Mouse (Mus musculus): ENCODE measurements around the gene Fbxo27.
"Not testable (repeated sequence)": the region's sequence is repeated elsewhere in the genome, so short reads cannot be mapped to it uniquely, and the experiment has no call there.

Gene Fbxo27

DNA sequence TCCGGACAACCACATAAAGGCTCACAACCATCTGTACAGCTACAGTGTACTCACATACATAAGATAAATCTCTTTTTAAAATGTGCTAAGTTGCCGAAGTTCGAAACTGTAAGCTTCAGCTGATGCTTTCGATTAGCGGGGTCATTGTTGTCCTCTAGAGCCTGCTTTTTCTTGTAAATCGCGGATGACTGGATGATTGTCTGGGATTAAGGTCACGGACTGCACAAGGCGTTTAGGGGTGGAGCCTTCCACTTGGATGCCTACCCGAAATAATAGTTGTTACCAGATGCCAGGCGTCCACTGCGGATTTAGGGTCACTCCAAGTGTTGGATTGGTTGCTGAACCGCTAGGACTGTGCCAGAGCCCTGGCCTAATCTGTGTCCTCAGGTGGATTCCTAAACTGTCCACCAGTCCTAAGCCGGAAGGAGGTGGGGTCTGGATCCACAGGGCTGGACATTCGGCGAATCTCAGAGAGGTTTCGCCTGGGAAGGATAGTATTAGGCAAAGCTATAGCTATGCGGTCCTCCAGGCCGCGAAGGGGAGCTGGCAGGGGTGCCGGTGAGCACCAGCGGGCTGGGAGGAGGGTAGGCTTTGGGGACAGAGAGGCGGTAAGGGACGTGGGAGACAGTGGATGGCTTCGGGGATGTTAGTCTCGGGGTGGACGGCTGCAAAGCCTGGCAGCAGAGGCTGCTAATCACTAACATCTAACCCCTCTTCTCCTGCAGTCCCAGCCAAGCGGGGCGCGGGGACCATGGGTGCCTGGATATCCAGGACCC lies at the start of gene Fbxo27:
TSS of gene Fbxo27 (plus strand) at position 305 of the 776 bp plus-strand sequence.
- DNase-seq (ENCODE audit: low read depth, low spot score), result peak; percentile 68

DNA sequence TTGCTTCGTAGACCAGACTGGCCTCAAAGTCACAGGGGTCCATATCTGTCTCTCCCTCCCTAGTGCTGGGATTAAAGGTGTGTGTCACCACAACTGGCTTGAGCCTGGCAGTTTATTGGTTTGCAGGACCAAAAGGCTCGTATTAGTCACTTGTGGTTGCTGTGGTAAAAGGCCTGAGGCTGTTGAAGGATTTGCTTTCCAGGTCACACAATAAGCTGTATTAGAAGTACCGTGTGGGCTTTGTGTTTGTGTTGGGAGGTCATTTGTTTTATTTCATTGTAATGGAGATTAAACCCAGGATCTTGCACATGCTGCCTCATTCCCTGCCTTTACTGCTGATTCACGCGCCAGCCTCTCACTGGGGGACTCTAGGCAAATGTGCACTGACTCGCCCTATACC lies 47.3 kb upstream of the Fbxo27 start:
- DNase-seq (ENCODE audit: low read depth, low spot score), result no peak

DNA sequence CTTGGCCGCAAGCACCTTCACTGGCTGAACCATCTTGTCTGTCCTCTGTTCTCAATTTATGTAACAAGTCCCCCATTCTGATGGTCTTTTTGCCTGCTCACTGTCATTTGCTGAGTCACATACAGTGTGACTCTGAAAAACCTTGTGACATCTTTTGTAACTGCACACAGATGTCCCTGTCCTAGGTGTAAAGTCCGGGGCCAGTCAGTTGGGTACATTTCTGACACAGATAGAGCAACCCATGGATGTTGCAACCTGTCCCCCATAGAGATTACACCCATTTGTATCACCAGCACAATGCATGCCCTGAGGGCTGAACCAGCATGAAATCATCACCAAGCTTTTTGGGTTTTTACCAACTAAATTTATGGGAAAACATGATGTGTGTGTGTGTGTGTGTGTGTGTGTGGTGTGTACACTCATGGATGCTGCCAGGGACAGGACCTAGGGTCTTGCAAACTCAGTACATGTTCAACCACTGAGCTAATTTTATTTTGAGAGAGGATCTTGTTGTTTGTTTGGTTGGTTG lies 46.6 kb upstream of the Fbxo27 start:
- no peak for DNase-seq (ENCODE audit: low read depth, low spot score)

DNA sequence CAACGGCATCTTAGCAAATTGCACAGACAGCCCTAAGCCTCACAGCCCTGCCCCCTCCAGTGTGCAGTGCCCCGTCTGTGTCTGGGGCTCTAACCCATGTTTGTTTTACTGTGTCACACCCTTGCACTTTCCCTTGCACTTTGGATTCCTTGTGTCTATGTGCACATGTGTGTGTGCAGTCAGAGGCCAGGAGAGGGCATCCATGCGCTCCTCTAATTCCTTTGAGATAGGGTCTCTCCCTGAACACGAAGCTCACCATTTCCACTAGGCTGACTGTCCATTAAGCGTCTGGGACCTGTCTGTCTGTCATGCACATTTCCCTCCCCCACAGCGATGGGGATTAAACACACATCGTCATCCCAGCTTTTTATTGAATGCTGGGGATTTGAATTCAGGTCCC lies 45.6 kb upstream of the Fbxo27 start:
- no peak for DNase-seq (ENCODE audit: low read depth, low spot score)

DNA sequence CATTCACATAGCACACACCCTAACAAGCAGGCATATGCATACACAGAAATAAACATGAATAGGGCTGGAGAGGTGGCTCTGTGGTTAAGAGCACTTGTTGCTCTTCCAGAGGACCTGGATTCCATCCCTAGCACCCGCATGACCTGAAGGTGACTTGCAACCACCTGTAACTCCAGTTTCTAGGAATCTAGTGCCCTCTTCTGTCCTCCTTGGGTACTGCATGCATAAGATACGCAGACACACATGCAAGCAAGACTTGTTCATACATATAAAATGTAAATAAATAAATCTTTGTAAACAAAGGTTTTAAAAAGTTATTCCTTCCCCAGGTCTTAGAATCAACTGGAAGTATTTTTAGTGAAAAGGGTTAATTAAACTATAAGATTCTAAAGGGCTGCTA lies 41.5 kb upstream of the Fbxo27 start:
- no peak for DNase-seq (ENCODE audit: low read depth, low spot score)

DNA sequence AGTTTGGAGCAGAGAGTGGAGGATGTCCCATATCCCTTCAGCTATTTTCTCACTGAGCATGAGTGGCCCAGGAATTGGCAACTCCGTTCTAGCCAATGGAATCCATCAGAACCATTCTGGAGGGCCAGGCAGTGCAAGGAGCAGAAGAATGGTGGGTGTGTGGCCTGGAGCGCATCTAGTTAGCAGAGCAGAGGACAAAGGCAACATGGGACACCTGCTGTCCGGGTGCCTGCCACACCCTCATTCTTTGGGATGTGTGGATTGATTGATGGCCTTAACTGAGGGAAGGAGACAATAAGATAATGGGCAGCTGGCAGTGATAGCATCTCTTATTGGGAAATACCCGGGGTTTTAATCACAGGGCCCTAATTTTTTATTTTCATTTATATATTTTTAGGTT lies 36.2 kb upstream of the Fbxo27 start:
- no peak for DNase-seq (ENCODE audit: low read depth, low spot score)

DNA sequence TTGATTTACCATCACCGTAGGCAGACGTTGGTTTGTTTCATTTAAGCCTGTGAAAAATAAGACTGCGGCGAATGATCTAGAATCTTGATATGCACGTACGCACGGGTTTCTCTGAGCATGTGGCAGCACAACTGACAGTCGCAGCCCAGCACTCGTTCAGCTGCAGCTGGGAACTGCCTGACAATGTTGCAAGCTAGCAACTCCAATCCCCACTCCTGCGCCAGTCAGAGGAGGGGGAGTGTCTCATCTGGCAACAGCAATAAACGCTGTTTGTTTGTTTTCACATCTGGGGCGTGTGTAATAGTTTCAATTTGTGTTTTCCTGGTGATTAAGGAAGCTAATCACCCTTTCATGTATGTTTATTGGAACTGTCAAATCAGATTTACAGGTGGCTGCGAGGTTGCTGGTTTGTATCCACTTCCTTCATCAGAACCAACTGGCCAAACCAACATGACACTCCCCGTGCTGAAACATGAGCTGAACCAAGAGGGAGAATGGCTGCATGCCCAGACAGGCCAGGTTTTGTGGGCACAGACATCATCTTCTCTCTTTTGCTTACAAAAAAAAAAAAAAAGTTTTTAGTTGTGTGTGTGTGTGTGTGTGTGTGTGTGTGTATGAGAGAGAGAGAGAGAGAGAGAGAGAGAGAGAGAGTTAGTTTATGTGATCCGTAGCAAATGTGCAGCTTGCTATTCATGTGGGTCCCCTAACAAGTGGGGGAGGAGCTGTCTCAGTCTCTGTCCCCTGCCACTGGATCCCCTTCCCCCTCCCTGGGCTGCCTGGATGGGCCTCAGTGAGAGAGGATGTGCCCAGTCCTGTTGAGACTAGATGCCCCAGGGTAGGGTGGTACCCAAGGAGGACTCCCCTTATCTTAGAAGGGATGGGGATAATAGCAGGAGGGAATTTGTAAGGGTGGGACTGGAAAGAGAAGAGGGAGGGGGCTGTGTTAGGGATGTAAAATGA lies 26.7 kb upstream of the Fbxo27 start:
- DNase-seq (ENCODE audit: low read depth, low spot score), result no peak

DNA sequence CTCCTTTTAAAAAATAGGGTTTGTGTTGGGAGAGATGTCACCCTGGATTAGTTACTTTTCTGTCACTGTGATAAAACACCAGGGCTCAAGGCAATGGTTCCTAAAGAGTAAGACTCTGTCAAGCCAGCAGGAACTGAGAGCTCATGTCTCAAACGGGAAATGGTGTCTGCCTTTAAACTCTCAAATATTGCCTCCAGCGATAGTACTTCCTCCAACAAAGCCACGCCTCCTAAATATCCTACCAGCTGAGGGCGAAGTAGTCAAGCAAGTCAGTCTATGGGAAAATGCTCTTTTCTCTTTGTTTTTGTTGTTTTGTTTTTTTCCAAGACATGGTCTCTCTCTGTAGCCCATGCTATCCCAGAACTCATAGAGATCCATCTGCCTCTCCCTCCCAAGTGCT lies 21.5 kb upstream of the Fbxo27 start:
- no peak for DNase-seq (ENCODE audit: low read depth, low spot score)

DNA sequence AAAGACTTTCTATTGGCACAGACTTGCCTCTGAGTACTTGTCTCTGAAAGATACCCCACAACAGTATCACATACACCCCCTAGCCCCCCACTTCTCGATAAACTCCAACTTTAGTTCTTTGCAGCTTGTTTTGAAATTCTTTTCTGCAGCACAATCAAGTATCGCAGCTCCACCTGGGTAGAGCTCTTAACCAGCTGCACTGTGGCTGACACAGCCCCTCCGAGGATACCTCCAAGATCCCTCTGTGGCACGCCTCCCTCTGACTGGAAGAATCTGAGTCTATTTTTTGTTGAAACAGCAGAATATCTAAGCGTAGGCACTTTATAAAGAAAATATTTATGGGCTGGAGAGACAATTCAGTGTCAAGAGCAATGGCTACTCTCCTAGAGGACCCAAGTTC lies 20.4 kb upstream of the Fbxo27 start:
- no peak for DNase-seq (ENCODE audit: low read depth, low spot score)

DNA sequence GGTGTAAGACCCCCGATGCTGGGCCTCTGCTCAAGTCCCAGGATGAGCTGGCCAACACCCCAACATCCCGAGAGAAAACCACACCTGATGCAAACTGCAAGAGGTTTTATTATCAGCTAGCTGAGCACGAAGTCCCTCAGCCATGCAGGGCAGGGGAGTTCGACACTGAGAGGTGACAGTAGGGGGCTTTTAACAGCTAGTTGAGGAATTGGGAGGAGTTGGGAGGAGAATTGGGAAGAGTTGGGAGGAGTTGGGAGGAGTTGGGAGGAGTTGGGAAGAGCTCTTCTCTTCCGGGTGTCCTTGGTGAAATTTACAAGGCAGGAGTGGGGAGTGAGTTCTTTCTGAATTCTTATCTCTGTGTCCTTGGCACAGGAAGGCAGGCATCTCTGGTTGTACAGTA lies 19.9 kb upstream of the Fbxo27 start:
- not testable (repeated sequence) for DNase-seq (ENCODE audit: low read depth, low spot score)

DNA sequence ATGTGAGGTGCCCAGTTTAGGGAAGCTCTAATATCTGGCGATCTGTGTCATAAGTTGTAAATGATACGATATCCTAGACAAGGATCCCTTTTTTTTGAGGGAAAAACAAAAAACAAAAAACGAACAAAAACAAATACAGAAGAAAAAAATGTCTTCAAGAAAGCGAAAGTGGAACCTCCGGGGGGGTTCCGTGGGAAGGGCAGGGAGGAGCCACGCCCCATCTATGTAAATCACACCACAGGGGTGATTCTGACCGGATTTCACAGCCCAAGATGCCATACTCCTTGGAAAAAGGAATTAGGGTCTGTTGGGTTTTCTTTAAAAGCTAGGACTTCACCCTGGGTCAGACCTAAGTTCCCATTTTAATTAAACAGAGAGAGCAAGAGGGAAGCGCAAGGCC lies 17.7 kb upstream of the Fbxo27 start:
- DNase-seq (ENCODE audit: low read depth, low spot score), result no peak

DNA sequence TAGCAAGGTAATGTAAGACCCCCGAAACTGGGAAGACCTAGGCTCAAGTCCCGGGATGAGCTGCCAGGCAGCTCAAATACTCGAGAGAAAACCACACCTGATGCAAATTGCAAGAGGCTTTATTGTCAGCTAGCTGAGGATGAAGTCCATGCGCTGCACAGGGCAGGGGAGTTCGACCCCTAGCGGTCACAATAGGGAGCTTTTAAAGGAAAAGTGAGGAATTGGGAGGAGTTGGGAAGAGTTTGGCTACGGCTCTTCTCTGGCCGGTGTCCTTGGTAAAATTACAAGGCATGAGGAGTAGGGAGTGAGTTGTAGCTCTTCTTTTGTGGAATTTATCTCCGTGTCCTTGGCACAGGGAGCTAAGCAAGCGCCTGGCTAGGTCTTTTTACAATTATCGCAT lies 16.9 kb upstream of the Fbxo27 start:
- no peak for DNase-seq (ENCODE audit: low read depth, low spot score)

DNA sequence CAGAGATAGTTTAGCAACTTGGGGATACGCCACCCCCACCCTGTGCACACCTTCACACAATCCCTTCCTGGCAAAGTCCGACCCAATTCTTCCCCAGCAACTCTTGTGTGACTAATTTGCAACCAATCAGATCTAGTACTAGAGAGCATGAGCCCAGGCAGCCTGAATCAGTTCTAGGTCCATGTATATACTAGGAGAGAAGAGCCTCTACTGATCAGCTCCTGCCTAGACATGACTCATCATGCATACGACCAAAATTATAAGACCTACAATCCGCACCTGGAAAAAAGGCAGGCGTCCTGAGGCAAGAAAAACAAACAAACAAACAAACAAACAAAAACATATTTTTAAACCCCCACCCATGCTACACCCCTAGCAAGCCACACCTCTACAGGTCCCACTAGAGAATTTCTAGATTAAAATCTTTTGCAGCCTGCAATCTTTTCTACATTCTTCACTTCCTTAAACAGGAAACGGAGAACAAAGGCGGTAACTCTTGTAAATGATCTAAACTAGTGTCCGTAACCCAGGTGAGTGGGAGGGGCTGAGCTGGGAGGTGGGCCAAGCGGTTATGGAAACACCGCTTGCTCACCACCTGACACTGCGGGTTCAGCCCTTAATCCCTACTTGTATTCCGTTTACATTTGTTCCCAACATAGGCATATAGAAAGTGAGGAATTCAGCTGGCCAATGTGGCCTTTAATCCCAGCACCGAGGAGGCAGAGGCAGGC lies 15.7 kb upstream of the Fbxo27 start:
- DNase-seq (ENCODE audit: low read depth, low spot score), result no peak

DNA sequence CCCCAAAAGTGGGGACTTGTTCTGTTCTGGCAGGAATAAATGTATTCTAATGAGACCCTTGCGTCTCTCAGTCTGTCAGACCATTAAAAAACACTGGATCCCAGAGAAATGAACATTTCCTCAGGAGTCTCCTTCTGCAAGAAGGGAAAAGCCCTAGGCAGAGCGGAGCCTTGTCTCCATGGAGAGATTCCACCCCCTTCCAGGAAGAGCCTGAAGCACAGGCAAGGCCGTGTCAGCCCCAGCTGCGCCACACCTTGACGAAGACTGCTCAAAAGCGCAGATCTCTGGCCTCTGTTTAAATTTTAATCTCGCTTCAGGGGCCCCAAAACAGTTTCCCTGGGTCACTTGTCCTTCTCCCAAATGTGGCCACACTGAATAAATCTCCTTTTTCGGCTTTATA lies 15.0 kb upstream of the Fbxo27 start:
- no peak for DNase-seq (ENCODE audit: low read depth, low spot score)

DNA sequence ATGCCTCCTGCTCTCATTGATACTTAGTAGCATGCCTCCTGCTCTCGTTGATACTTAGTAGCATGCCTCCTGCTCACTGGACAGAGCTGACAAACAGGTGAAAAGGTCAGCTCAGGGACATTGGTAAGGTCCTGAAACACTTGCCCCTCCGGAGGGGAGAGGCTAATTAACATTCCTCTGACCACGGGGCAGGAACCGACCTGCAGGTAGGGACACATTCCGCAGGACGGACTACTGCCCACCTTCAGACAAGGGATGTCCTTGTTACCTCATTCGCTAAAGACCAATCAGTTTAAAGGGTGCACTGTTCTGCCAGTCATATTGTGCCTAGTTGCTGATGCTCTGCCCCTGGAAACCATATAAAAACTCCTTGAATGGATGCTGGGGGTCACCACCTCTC lies 1.6 kb upstream of the Fbxo27 start:
- DNase-seq (ENCODE audit: low read depth, low spot score), result no peak

DNA sequence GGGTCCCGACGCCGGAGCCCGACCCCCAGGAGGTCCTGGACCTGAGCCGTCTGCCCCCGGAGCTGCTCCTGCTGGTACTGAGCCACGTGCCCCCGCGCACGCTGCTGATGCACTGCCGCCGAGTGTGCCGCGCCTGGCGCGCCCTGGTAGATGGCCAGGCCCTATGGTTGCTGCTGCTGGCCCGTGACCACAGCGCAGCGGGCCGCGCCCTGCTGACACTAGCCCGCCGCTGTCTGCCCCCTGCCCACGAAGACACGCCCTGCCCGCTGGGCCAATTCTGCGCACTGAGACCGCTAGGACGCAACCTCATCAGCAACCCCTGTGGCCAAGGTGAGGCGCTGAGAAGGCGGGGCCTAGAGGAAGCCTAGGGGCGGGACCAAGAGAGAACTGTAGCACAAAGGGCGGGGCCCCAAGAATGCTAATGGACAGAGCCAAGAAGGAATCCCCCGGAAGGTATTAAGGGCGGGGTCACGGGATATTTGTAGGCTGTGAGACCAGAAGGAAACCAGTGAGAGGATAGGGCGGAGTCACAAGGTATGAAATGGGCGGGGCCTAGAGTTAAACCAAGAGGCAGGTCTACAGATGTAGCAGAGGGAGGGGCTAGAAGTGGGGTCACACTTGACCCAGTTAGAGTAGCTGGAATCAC lies 795 bp downstream of the Fbxo27 start:
- peak; percentile 99 for DNase-seq (ENCODE audit: low read depth, low spot score)

DNA sequence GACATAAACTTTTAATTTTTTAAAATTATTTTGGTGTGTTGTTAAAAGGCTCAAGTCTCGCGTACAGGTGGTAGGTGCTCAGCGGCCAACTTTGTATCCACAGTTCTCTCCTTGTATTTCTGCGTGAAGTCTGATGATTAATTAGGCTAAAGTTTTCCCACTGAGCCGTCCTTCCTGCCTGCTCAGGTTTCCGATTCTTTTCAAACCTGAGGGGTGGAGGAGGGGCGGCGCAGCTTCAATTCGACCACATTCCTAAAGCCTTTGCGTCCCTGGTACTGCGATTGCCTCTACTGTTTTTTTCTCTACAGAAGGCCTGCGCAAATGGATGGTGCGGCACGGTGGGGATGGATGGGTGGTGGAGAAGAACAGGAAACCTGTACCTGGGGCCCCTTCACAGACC lies 1.8 kb downstream of the Fbxo27 start:
- no peak for DNase-seq (ENCODE audit: low read depth, low spot score)

DNA sequence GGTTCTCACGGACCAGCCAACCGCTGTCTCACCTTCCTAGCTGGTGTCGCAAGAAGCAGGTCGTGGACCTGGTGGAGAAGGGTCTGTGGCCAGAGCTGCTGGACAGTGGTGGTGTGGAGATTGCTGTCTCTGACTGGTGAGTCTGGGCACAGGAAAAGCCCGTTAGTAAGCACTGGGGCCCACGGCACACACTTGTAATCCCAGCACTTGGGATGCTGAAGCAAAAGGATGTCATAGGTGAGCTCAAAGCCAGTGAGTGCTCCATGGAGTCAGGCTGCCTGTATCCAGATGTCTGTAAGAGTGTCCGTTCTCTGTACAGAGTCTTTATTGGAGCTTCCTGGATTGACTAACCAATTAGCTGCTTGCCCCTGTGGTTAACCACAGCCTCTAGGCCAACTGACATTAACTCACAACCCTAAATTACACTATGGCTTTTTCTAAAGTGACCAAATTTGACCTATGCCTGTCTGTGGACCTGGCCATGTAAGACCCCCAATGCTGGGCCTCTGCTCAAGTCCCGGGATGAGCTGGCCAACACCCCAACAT lies 2.4 kb downstream of the Fbxo27 start:
- DNase-seq (ENCODE audit: low read depth, low spot score), result no peak

DNA sequence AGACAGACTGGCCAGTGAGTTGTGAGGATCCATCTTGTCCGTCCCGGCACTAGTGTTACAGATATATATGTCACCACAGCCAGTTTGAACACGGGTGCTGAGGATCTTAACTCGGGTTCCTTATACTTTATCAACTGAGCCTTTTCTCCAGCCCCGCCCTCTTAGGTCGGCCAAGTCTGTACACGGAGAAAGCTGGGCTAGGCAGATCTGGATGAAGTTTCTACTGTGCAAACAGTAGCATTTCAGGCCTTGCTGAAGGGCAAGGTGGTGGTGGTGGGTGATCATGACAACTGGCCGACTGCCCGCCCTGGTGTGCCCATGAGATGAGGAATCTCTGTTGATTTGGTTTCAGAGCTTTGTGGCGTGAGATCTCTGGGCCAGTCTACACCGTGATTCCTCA lies 4.6 kb downstream of the Fbxo27 start:
- no peak for DNase-seq (ENCODE audit: low read depth, low spot score)

DNA sequence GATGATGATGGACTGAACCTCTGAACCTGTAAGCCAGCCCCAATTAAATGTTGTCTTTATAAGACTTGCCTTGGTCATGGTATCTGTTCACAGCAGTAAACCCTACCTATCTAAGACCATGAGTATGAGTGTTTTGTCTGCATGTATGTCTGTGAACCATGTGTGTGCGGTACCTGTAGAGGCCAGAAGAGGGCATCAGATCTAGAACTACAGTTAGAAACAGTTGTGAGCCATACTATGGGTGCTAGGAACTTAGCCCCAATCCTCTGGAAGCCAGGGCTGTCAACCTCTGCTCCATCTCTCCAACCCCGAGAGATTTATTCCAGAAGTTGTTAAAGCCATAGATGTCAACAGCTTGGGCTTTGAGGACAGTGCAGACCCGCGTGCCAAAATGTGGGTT lies 7.6 kb downstream of the Fbxo27 start:
- no peak for DNase-seq (ENCODE audit: low read depth, low spot score)

DNA sequence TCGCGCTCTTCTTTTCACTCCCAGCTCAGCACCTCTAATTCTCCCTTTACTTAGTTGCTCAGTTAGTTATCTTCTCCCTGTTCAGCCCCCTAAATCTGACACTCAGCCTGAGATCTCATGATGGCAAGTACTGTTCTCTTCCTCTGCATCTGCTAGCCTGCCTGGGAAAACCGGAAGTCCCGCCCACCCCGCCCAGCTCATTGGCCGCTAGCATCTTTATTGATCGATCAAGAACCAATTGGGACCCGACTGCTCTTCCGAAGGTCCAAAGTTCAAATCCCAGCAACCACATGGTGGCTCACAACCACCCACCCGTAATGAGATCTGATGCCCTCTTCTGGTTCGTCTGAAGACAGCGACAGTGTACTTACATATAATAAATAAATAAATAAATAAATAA lies 8.7 kb downstream of the Fbxo27 start:
- DNase-seq (ENCODE audit: low read depth, low spot score), result not testable (repeated sequence)
